Mouse (Mus musculus) heart, embryonic 13.5 days (tissue): Measurements from ENCODE around the gene Atg4b. TPM values are rescaled to one million over a fixed set of nuclear protein-coding genes. Genes with fewer than 3 reads are reported as not detected.
"Not testable (repeated sequence)": the region's sequence is repeated elsewhere in the genome, so short reads cannot be mapped to it uniquely, and the experiment has no call there.

Experiments
- ATAC-seq: fragments of 200-750 bp; cut with Nextera tagmentation; 2 replicates; pipeline ENCODE4 v1.8.0; 2017; ENCODE audit warnings: moderate TSS enrichment; ENCODE audit not compliant: insufficient number of reproducible peaks, low FRiP score, low TSS enrichment; ENCODE audit errors: extremely low read depth
- H3K27ac ChIP-seq: fragments of 300-500 bp; sonication (generic); replicated peaks from 2 replicates; pipeline ENCODE4 v1.5.1; 2015; ENCODE audit warnings: moderate library complexity, mild to moderate bottlenecking, inconsistent platforms
- H3K27me3 ChIP-seq: fragments of 300-500 bp; sonication (generic); replicated peaks from 2 replicates; pipeline ENCODE4 v1.6.1; 2015; ENCODE audit warnings: mild to moderate bottlenecking, inconsistent platforms
- H3K36me3 ChIP-seq: fragments of 300-500 bp; sonication (generic); 2 replicates; pipeline ENCODE4 v1.6.1; 2015; ENCODE audit warnings: mild to moderate bottlenecking, inconsistent platforms
- H3K4me1 ChIP-seq: fragments of 300-500 bp; sonication (generic); 2 replicates; pipeline ENCODE4 v1.6.1; 2015; ENCODE audit warnings: inconsistent platforms
- H3K4me2 ChIP-seq: fragments of 300-500 bp; sonication (generic); 2 replicates; pipeline ENCODE4 v1.6.1; 2015; ENCODE audit warnings: inconsistent platforms, mild to moderate bottlenecking, moderate library complexity
- H3K4me3 ChIP-seq: fragments of 300-500 bp; sonication (generic); 2 replicates; pipeline ENCODE4 v1.5.1; 2015; ENCODE audit warnings: moderate library complexity, mild to moderate bottlenecking, inconsistent platforms
- H3K9ac ChIP-seq: fragments of 300-500 bp; sonication (generic); 2 replicates; pipeline ENCODE4 v1.6.1; 2015; ENCODE audit warnings: inconsistent platforms, mild to moderate bottlenecking, moderate library complexity
- H3K9me3 ChIP-seq: fragments of 300-500 bp; sonication (generic); 2 replicates; pipeline ENCODE4 v1.6.1; 2016; ENCODE audit warnings: inconsistent platforms
- WGBS: fragments of 180-500 bp; shearing (Covaris S2); methylation state at CpG from one replicate; pipeline ENCODE4 v1.1.7; 2015; ENCODE audit warnings: mixed read lengths; 5-methylcytosine and 5-hydroxymethylcytosine counted together
- polyA plus RNA-seq: library from polyadenylated mRNA; unstranded; fragments of >200 nt; fragmentation: Nextera tagmentation; extraction: Ambion mirVana; gene quantifications from 2 replicates; pipeline ENCODE4 v1.2.1, GENCODE M21; 2015

Atg4b gene
- polyA plus RNA-seq, 1 experiment from 2014 or later: 51.0 TPM

GRCm38 (mm10) chr1:93818722-93819121, 67.4 kb downstream of the Atg4b start:
- H3K4me3 ChIP-seq: no peak overlapping the region
- H3K36me3 ChIP-seq: peaks cover 84% of the 10 kb centered on the region
- H3K9me3 ChIP-seq: no peaks in the 10 kb centered on the region
- no peaks in the 10 kb centered on the region for H3K27me3 ChIP-seq
- H3K4me1 ChIP-seq: no peaks in the 10 kb centered on the region
- no peak for ATAC-seq
- no peak overlapping the region for H3K4me2 ChIP-seq
- H3K9ac ChIP-seq: no peak overlapping the region
- H3K27ac ChIP-seq: no peak overlapping the region
- 84% methylated on average over 7 of the region's 7 CpGs for WGBS

DNA sequence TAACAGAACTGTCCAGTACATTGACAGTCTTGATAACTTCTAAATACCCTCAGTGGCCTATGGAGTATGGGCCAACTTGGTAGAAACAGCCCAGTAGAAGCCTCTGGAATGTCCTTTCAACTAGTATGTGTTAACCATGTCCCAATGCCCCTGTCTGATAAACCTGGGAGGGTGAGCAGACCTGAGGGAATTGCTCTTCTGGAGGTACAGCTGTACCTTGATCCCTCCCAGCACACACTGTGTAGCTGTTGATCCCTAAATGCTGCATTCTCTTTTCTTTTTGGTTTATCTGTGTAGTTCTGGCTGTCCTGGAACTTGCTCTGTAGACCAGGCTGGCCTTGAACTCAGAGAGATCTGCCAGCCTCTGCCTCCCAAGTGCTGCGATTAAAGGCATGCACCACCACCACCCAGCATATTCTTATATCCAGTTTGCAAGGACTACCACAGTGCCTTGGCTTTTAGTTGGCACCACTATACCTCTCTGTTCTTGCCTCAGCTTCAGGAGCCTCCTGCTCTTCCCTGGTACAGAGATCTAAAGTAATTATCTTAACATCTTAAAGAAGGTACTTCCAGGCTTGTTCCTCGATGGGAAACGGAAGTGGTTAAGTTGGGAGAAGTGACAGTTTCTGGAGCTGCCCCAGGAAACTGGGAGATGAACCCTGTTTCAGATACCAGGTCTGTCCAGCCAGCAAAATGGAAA, 72.6 kb downstream of the Atg4b start:
- Histone ChIP-seq H3K4me1 (peaks cover 17% of the 10 kb centered on the region), H3K4me3 (peak overlapping the region; percentile 62; the same call in 1 of the 2 replicates), H3K4me2 (peak overlapping the region; percentile 84), H3K9ac (peak overlapping the region; percentile 83; the same call in 1 of the 2 replicates), H3K27ac (peak overlapping the region; percentile 96), H3K27me3 (no peaks in the 10 kb centered on the region), H3K9me3 (no peaks in the 10 kb centered on the region), H3K36me3 (peaks cover 44% of the 10 kb centered on the region)
- 62% methylated on average over 3 of the region's 3 CpGs for WGBS
- no peak for ATAC-seq

GRCm38 (mm10) chr1:93824609-93825008, 73.3 kb downstream of the Atg4b start, which contains the start of gene D2hgdh:
Gene D2hgdh (plus strand): TSS chr1:93824909.
- H3K9ac ChIP-seq: peak within 1 kb of the TSS; percentile 83
- no peaks in the 10 kb centered on the region for H3K9me3 ChIP-seq
- peak; percentile 3; the same call in 1 of the 2 replicates for ATAC-seq
- H3K4me1 ChIP-seq: peaks cover 17% of the 10 kb centered on the region
- peak within 1 kb of the TSS; percentile 96 for H3K27ac ChIP-seq
- peak within 1 kb of the TSS; percentile 84 for H3K4me2 ChIP-seq
- peak within 1 kb of the TSS; percentile 62 for H3K4me3 ChIP-seq
- peaks cover 37% of the 10 kb centered on the region for H3K36me3 ChIP-seq
- no peaks in the 10 kb centered on the region for H3K27me3 ChIP-seq
- WGBS: 11% methylated on average over 10 of the region's 10 CpGs

GRCm38 (mm10) chr1:93825105-93825674, 73.9 kb downstream of the Atg4b start:
- under 1% methylated on average over 30 of the region's 30 CpGs for WGBS

GRCm38 (mm10) chr1:93825771-93826539, 74.7 kb downstream of the Atg4b start:
- H3K4me2 ChIP-seq: peak overlapping the region; percentile 84
- H3K27ac ChIP-seq: peak overlapping the region; percentile 96
- peaks cover 30% of the 10 kb centered on the region for H3K36me3 ChIP-seq
- H3K4me1 ChIP-seq: peaks cover 17% of the 10 kb centered on the region
- no peaks in the 10 kb centered on the region for H3K27me3 ChIP-seq
- 41% methylated on average over 27 of the region's 27 CpGs for WGBS
- peak overlapping the region; percentile 62 for H3K4me3 ChIP-seq
- H3K9ac ChIP-seq: peak overlapping the region; percentile 83
- no peaks in the 10 kb centered on the region for H3K9me3 ChIP-seq
- no peak for ATAC-seq

More at GRCm38 (mm10) chr1:93825105-93825674, 73.9 kb downstream of the Atg4b start:
- H3K36me3 ChIP-seq: peaks cover 37% of the 10 kb centered on the region
- peak overlapping the region; percentile 84 for H3K4me2 ChIP-seq
- peaks cover 17% of the 10 kb centered on the region for H3K4me1 ChIP-seq
- no peaks in the 10 kb centered on the region for H3K27me3 ChIP-seq
- H3K27ac ChIP-seq: peak overlapping the region; percentile 96
- H3K9ac ChIP-seq: peak overlapping the region; percentile 83
- H3K4me3 ChIP-seq: peak overlapping the region; percentile 62
- H3K9me3 ChIP-seq: no peaks in the 10 kb centered on the region
- ATAC-seq: peak; percentile 96

DNA sequence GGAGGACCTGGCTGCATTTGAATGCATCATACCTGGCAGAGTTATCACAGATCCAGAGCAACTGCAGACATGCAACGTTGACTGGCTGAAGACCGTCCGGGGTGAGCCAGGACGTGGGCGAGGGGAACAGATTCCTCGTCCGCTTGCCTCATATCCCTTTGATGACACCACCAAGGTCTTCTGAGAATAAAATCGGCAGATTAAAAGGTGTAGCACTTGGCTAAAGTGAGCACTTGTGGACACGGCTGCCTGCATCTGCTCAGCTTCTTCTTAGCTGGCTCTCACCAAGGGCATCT, 75.2 kb downstream of the Atg4b start:
- Histone ChIP-seq H3K4me2 (peak overlapping the region; percentile 84), H3K4me3 (peak overlapping the region; percentile 62), H3K4me1 (peaks cover 17% of the 10 kb centered on the region), H3K9ac (peak overlapping the region; percentile 83; the same call in 1 of the 2 replicates), H3K9me3 (no peaks in the 10 kb centered on the region), H3K27ac (no peak overlapping the region), H3K27me3 (no peaks in the 10 kb centered on the region), H3K36me3 (peaks cover 29% of the 10 kb centered on the region)
- 93% methylated on average over 9 of the region's 9 CpGs for WGBS
- ATAC-seq: no peak

- H3K4me1 ChIP-seq, H3K9me3 ChIP-seq, ATAC-seq, H3K9ac ChIP-seq, H3K4me3 ChIP-seq, H3K4me2 ChIP-seq, H3K27me3 ChIP-seq, H3K27ac ChIP-seq: not testable (repeated sequence)
- 53% methylated on average over 3 of the region's 4 CpGs for WGBS
- peaks cover 35% of the 10 kb centered on the region for H3K36me3 ChIP-seq
Observed at GRCm38 (mm10) chr1:93832754-93833360, 81.6 kb downstream of the Atg4b start.

- Histone ChIP-seq H3K9ac (no peak overlapping the region), H3K4me3 (no peak overlapping the region), H3K4me1 (no peaks in the 10 kb centered on the region), H3K27ac (no peak overlapping the region), H3K4me2 (no peak overlapping the region), H3K36me3 (peaks cover 30% of the 10 kb centered on the region), H3K9me3 (no peaks in the 10 kb centered on the region), H3K27me3 (no peaks in the 10 kb centered on the region)
- ATAC-seq: no peak
- WGBS: 86% methylated on average over 7 of the region's 7 CpGs
Observed at GRCm38 (mm10) chr1:93834671-93835150, 83.4 kb downstream of the Atg4b start.

GRCm38 (mm10) chr1:93835211-93835610, 83.9 kb downstream of the Atg4b start:
- no peaks in the 10 kb centered on the region for H3K4me1 ChIP-seq
- WGBS: 88% methylated on average over 3 of the region's 4 CpGs
- no peak for ATAC-seq

DNA sequence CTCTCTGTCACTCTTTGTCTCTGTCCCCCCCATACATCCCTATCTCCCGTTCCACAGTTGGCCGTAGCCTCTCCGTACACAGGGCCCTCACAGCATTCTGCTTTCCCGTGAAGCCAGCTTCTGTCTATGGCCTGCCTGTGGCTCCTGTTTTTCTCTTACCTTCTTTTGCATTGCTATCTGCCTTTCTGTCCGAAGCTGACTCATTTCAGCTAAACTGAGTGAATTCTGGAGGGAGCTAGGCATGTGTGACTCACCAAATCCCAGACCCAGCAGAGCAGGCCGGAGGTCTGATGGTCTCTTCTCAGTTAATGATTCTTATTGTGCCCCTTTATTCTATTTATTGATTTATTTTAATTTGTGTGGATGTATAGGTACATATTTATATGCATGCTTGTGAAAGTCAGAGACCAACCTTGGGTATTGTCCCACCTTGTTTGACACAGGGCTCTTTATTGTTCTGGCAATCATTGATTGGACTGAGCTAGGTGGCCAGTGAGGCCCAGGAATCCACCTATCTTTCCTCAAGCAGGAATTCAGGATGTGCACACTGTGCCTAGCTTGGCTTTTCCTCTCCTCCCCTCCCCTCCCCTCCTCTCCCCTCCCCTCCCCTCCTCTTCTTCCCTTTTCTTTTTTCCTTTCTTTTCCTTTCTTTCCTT, 84.7 kb downstream of the Atg4b start:
- no peak overlapping the region for H3K27ac ChIP-seq
- H3K27me3 ChIP-seq: no peaks in the 10 kb centered on the region
- H3K4me1 ChIP-seq: no peaks in the 10 kb centered on the region
- no peak overlapping the region for H3K4me2 ChIP-seq
- H3K4me3 ChIP-seq: no peak overlapping the region
- no peaks in the 10 kb centered on the region for H3K9me3 ChIP-seq
- H3K9ac ChIP-seq: no peak overlapping the region
- WGBS: 72% methylated on average over 6 of the region's 6 CpGs
- ATAC-seq: no peak
- peaks cover 25% of the 10 kb centered on the region for H3K36me3 ChIP-seq

More at GRCm38 (mm10) chr1:93835211-93835610, 83.9 kb downstream of the Atg4b start:
- Histone ChIP-seq H3K27ac (no peak overlapping the region), H3K9me3 (no peaks in the 10 kb centered on the region), H3K27me3 (no peaks in the 10 kb centered on the region), H3K4me2 (no peak overlapping the region), H3K36me3 (peaks cover 25% of the 10 kb centered on the region), H3K9ac (no peak overlapping the region), H3K4me3 (no peak overlapping the region)
